Mouse (Mus musculus) duodenum, adult 2 months (tissue): ENCODE data around the gene Prss42. TPM values are rescaled to one million over a fixed set of nuclear protein-coding genes. Genes with fewer than 3 reads are reported as not detected.

ENCODE experiments used
- polyA plus RNA-seq: library from polyadenylated mRNA; depleted of rRNA; stranded (reverse); fragments of >200 nt; gene quantifications from 2 replicates; pipeline ENCODE4 v1.2.3, GENCODE M21; 2012; ENCODE audit warnings: low replicate concordance; rRNA removed

Prss42 gene
- polyA plus RNA-seq: not detected in 2 replicates

DNA sequence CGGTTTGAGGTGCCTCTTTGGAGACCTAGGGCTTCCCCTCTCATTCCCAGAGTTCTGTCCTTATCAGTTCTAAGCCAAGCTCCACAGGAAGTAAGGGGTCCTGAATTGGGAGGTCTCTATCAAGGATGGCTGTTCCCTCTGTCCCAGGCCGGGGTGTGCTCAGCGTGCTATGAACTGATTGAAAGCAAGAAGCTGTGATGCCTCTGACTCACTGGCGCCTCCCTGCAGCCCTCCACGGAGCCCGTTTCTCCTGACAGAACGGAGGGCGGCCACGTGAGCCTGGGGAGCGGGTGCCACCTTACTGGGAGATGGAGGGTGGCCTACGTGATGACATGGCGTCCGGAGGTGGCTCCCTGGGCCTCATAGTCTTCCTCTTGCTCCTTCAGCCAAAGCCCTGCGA lies at the start of gene Prss42:
Gene Prss42 (plus strand): TSS at position 301 of the 400 bp plus-strand sequence.

GRCm38 (mm10) chr9:110813789-110814188 lies 15.8 kb downstream of the Prss42 start, which contains the start of gene Prss44:
Gene Prss44, plus strand, starts transcription at chr9:110813994.

GRCm38 (mm10) chr9:110826390-110826789 lies 28.4 kb downstream of the Prss42 start, which contains the start of gene Prss43:
Gene Prss43, plus strand, starts transcription at chr9:110826690.

DNA sequence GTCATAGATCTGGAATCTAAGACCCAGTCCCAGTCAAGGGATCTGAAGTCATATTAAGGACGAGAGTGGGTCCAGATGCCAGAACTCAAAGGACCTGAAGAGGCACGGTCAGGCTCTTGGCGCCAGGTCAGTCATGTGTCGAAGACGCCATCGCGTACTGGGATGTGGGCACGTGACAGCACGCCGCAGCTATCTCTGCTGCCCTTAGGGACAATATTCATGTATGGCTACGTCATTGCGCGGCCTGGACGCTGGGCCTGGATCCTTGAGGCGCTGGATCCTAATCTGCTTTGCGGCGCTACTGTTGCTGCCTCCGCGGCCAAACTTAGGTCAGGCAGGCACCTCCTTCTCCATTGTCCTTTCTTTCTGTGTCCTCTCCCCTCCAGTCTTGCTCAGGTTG lies 36.4 kb downstream of the Prss42 start, which contains the start of gene Prss45:
Gene Prss45 (plus strand): TSS at position 178 of the 400 bp plus-strand sequence.

GRCm38 (mm10) chr9:110844206-110844605 lies 46.2 kb downstream of the Prss42 start, which contains the start of gene Prss46:
Gene Prss46, plus strand, starts transcription at chr9:110844506.

Other genes starting within 250 kb of the Prss42 start
- gene Nradd, start 173.7 kb upstream of the Prss42 start, polyA plus RNA-seq: 3.7 and 4.2 TPM in 2 replicates
- gene Nbeal2, start 144.0 kb upstream of the Prss42 start, polyA plus RNA-seq: 17.1 and 41.5 TPM in 2 replicates
- gene Ccdc12, start 141.7 kb upstream of the Prss42 start, polyA plus RNA-seq: 54.2 and 81.1 TPM in 2 replicates
- not detected in 2 replicates for gene Myl3, start 56.3 kb upstream of the Prss42 start, polyA plus RNA-seq
- gene Pth1r, start 51.0 kb upstream of the Prss42 start, polyA plus RNA-seq: 8.9 and 9.3 TPM in 2 replicates
- not detected in 2 replicates for gene Prss44, start 15.8 kb downstream of the Prss42 start, polyA plus RNA-seq
- gene Prss43, start 28.5 kb downstream of the Prss42 start, polyA plus RNA-seq: not detected in 2 replicates
- gene Prss45, start 36.4 kb downstream of the Prss42 start, polyA plus RNA-seq: not detected in 2 replicates
- gene Prss46, start 46.3 kb downstream of the Prss42 start, polyA plus RNA-seq: not detected in 2 replicates
- 0.18 TPM in 1 of 2 replicates, not detected in the other for gene Prss50, start 59.8 kb downstream of the Prss42 start, polyA plus RNA-seq
- gene Als2cl, start 81.7 kb downstream of the Prss42 start, polyA plus RNA-seq: 10.9 and 41.2 TPM in 2 replicates
- gene Tmie, start 81.9 kb downstream of the Prss42 start, polyA plus RNA-seq: 1.4 and 3.2 TPM in 2 replicates
- not detected in 2 replicates for gene Fam240a, start 118.7 kb downstream of the Prss42 start, polyA plus RNA-seq
- gene Tdgf1, start 148.0 kb downstream of the Prss42 start, polyA plus RNA-seq: not detected in 2 replicates
- gene Lrrc2, start 153.4 kb downstream of the Prss42 start, polyA plus RNA-seq: 0.23 TPM in 1 of 2 replicates, not detected in the other
- gene Rtp3, start 192.4 kb downstream of the Prss42 start, polyA plus RNA-seq: 1.1 and 2.0 TPM in 2 replicates
- 0.33 and 3.0 TPM in 2 replicates for gene Ltf, start 221.1 kb downstream of the Prss42 start, polyA plus RNA-seq